Mouse (Mus musculus) kidney, postnatal 4 days (tissue): Measurements from ENCODE around the gene Slc25a19.

Experiments used
- DNase-seq, 2 experiments: peaks; one replicate each; pipeline ENCODE4 v3.0.0; 2021; ENCODE audit warnings: mixed read lengths in 2 of 2

The Slc25a19 gene

DNA sequence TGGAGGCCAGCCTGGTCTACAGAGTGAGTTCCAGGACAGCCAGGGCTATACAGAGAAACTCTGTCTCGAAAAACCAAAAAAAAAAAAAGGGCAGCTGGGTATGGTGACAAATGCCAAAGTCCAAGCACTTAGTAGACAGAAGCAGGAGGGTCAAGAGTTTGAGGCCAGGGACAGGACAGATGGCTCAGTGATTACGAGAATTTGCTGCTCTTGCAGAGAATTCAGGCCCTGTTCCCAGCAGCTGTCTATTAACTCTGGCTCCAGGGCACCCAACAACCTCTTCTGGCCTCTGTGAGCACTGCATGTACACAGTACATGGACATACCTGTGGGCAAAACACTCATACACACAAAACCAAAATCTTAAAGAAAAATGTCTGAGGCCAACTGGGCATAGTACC, 10.1 kb downstream of the Slc25a19 start:
- no peak for DNase-seq

DNA sequence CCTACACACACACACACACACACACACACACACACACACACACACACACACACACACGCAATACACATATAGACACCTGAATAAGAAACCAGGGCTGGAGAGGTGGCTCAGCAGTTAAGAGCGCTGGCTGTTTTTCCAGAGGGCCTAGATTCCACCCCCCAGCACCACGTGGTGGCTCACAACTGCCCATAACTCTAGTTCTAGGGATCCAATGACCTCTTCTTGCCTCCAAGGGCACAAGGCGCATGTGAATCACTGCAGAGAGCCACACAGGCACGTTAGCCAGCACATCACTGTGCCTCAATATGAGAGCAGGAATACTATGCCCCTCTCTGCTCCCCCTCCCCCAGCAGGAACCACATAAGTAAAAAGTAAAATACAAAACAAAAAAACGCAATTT, 11.2 kb downstream of the Slc25a19 start:
- DNase-seq: no peak

DNA sequence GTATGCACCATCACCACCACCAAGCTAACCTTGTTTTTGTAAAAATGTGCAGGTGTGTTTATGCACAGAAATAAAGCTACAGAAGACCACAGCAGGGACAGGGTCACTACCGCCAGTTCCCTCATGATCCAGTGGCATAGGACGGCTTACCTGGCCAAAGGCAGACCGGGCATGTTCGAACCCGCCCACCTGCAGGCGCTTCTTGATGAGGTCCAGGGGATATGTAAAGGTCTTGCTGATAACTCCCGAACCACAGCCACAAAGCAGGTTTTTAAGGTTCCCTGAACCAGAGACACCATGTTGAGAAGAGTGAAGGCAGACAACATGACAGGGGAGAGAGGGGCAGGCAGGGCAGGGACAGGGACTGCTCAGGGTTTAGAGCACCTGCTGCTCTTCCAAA, 11.7 kb downstream of the Slc25a19 start:
- DNase-seq: no peak

DNA sequence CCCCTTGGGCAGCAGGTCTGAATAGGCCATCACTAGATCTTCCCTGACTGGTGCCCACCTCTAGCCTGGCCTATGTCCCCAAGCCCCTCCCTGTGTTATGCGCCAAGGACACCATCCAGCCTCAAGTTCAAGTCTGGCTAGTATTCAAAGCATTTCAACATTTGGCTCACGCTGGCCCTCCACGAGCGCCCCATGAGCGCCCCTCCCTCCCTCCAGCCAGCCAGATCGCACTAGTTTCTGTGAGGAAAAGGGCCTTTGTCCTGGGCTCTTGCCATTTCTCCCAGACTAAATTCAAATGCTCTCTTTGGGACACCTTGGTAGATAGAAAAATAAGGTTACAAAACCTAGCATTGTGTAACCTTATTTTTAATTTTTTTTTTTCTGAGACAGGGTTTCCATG, 12.2 kb downstream of the Slc25a19 start:
- DNase-seq: no peak

DNA sequence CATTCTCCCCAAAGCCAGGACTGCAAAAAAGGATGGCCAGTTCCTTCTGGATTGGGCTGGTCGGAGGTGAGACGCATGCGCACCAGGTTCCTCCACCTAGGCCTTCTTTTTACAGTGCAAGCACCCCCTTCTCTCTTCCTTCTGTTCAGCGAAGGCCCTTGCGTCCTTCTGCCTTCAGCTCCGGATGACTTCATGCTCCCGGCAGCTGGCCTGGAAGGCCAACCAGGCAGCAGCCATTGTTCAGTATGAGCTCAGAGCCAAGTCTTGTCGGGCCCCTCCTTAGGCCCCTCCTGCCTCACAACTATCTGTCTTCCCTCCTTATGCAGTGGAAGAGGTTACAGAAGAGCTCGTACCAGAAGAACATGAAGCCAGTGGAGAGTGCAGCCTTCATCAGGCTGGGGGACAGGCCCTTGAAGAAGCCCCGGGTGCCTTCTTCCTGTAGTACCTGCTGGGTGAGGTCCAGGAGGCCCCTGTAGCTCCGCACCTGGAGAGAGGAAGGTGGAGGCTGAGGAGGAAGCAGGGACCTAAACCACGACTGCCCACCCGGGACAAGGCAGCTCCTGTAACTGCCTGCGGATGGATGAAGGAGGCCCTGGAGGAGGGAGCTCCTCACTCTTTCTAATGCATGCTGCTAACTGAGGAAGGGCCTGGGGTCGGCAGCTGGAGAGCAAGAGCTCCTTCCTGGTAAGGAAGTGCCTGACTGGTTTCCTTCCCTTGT, 12.8 kb downstream of the Slc25a19 start:
- DNase-seq: peak; percentile 37 to 52

DNA sequence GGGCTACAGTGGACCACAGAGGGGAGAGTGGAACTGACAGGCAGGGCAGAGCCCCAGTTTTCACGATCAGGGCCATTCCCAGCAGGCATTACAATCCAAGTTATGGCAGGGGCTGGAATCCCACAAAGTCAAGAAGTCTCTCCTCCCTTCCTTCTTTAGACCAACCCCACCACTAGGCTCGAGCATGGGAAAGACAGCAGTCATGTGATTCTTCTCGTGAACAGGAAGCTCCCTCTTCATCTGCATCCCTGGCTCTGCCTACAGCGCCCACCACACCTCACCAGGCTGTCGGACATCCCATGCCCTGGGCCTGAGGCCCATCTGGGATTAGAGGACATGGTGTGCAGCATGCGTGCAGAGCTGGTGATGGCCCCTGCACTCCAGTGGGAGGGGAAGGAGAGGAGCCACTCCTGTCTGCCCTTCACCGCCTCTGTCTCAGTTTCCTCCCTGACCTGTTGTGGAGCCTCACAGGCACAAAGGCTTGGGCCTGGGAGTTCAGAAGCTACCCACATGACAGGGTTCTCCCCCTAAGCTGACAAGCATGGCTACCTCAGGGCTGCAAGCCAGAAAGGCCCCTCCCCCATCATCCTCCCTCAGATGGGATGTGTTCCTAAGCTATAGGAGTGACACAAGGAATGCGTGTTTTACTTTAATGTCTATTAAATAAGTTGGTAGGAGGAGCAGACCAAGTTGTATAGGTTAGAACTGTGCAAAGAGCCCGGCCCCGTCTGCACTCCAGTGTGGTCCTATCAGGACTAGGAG, 13.6 kb downstream of the Slc25a19 start:
- DNase-seq: peak; percentile 69 to 75

DNA sequence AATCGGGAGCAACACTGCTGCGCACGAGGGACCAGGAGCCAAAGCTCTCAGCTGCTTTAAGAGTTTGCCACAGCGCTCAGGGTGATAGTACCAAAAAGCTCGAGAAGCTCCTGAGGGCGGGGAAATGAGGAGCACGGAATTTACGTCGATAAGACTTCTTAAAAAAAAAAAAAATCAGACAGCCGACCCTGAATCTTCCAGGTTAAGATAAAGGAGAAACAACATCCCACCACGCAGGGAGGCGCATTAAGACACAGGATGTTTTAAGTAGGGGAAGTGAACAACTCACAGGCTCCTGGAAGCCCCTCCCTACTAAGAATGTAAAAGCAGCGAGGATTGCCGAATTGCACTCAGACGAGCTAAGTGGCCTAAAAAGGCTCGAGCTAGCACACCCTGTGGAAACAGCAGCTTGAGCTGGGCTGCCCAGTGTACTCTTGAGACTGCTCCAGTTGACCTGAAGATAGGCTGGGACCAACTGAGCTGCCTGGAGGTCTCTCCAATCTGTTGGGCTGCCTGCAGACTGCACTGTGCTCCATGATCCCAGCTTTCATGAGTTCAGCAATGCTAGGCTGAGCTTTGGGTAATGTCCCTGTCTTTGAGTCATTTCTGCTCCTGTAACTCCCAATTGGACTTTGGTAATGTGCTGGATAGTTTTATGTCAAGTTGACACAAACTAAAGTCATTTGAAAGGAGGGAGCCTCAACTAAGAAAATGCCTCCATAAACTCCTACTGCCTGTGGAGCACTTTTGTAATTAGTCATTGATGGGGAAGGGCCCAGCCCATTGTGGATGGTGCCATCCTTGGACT, 14.8 kb downstream of the Slc25a19 start:
- peak; percentile 31 to 52 for DNase-seq

DNA sequence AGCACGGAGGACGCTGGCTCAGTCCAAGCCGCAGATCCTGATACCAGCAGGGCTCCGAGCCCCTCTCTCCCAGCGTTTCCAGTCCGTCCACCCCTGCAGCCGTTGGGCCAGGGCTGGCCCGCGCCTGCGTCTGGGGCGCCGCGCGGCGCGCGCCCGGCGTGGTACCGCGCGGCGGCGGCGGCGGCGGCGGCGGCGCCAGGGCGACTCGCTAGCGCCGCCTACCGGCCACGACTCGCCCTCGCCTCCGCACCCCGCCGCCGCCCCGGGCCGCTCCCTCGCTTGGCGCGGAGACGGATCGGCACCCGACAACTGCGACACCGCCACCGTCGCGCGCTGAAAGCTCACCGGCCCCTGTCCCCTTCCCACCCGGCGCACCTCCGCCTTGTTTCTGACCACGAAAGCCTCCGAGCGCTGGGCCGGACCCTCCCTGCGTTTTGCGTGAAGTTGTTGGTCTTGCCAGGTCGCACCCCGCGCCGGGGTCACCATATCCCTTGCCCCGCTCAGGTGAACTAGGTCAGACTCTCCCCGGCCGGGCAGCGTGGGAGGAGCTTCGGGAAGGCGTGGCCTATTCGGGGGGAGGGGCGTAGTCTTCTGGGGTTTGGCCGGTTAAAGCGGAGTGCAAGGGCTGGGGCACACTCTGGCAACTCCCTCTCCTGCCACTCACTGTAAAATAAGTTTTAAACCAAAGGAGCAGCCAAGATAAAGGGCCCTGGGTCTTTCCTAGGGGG, 15.5 kb downstream of the Slc25a19 start, which contains the start of gene Mif4gd:
TSS of gene Mif4gd (minus strand) at position 560 of the 728 bp plus-strand sequence.
- peak; percentile 94 to 95 for DNase-seq

DNA sequence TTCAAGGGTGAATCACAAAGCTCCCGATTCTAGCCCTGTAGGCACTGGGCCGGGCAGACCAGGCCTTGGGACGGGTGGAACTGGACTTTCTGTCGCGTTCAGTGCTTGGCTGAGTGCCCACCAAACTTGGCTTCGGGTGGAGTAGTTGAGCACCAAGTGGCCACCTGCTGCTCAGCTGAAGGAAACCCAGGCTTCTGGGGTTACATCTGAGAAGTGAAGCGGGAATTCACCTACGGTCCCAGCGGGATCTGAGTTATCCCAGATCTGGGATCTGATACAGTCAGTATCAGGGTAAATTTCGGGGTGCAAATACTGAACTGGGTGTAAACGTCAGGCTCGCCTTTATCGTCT, 16.1 kb downstream of the Slc25a19 start:
- peak; percentile 87 to 91 for DNase-seq

DNA sequence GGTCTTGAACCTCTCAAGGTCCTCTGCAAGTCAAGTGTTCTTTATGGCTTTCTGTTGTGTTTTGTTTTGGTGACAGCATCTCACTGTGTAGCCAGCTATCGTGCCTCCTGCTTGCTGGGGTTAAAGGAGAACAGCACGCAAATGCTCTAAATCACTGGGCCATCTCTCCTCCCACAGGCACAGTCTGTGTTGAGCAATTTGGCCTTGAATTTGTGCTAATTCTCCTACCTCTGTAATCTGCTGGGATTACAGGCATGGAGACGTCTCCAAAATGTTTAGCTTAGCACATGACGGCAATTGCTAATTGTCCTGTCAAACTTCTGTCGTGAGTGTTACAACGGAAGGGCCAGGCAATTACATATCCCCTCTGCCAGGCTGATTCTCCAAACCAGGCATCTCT, 16.9 kb downstream of the Slc25a19 start:
- no peak for DNase-seq

DNA sequence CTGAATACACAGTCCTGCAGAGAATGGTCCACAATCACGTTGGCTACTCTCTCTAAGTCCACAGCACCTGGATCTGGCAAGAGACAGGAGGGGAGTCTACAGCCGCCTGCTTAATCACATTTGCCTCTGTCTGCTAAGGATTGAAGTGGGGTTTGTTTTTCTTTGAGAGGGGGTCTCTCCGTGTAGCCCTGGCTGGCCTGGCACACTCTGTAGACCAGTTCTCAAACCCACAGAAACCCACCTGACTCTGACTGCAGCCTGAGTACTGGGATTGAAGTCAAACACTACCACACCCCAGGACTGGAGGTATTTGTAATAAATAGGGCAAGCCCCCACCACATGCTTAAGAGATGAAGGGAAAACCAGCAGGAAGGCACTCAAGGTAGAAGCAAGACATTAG, 18.5 kb downstream of the Slc25a19 start:
- DNase-seq: no peak

DNA sequence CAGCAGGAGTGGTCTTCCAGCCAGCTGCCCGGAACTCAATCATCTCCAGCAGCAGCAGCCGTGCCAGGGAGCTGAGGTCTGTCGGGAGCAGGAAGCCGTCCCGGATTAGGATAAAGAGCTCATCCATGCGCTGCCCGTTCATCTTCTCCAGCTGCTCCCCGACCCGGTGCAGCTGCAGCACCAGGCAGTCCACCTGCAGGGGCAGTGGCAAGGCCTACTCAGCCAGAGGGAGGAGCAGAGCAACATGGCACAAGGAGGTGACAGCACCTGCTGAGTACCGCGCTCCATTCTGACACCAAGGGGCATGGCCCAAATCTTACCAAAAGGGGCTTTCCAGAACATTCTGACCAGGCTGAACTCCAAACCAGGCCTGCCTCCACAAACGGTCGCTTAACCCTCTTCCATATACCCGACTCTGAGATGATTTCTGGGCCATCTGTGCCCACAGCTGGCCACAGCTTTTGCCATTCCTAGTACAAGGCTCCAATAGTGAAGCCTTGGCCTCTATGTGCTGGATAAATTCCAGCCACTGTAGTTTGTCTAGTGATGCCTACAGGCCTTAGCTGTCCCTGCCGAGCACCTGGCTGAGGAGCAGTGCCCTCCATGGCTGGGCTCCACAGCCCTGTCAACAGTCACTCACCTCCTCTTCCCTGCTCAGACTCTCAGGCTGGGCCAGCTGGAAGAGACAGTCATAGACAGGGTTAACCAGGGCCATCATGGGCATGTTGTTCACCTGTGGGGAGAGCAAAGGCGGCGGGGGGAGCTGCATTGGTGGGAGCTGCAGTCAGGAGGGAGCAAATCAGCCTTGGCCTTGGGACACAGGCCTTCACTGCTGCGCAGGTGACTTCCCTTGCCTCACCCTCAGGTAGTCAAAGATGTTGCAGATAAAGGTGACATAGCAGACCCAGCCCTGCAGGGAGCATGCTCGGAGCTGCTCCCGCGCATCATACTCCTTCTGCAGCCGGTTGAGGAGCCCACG, 19.4 kb downstream of the Slc25a19 start:
- no peak for DNase-seq

DNA sequence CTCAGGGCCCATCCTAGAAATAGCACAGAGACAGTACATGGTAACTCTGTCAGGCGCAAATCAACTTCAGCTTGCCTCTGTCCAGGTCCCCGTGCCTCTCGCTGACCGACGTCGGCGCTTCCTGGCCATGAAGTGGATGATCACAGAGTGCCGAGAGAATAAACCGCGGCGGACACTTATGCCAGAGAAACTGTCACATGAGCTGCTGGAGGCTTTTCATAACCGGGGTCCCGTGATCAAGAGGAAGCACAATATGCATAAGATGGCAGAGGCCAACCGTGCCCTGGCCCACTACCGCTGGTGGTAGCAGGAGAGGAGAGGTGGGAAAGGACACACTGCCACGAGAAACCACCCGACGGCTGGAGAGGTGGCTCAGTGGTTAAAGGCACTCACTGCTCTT, 21.4 kb downstream of the Slc25a19 start:
- no peak for DNase-seq

DNA sequence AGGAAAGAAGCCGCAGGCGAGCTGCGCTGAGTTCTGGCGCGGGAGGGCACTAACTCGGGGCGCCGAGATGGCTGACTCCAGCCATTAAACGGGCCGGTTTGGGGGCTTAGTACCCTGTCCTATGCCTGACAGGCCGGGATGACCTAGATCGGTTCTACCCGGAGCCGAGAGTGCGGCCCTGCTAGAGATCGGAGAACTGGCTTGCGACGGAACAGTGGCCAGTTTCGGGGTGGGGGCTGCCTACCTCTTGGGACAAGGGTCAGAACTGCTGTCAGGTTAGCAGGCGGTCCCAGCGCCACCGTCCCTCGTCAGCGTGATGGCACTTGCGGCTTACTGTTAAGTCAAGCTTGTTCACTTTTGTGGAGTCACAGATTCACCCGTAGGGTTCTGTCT, 23.8 kb downstream of the Slc25a19 start:
- no peak for DNase-seq

DNA sequence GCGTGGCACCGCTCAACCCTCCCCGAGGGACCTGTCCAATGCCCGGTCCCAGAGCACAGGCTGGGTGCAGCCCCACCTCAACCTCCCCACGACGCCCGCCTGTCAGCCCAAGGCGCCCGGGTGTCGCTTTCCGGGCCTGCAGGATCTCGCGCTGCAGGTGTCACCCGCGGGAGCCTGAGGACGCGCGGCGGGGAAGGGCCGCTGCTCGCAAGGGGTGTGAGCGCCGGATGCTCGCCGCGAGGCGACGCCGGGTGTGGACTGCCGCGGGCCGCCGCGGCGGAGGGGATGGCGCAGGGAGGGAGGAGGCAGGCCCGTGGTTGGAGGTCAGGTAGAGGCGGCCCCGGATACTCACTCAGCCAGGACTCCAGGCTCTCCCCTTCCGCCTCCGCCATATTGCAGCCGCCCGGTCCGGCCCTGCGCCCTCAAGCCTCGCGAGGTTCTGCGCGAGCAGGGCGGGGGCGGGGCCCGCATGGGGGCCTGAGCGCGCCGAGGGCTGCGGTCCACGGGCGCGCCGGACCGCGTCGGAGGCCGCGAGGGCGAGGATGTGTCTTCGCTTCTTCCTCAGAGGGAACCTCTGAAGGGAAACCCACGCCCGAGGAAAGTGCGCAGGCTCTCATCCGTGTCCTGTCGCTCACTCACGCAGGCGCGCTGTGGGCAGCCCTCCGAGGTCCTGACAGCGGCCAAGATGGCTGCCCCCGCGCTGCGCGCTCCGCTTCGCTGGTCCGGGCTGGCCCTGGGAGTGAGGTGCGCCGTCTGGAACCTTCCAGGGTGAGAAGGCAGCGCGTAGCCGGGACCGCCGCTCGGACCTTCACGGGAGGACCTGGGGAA, 24.4 kb downstream of the Slc25a19 start, which contains the start of the genes Mrps7 and Gga3:
TSS of gene Mrps7 (plus strand) at position 450 of the 828 bp plus-strand sequence.
TSS of gene Gga3 (minus strand) at position 576 of the 828 bp plus-strand sequence.
- DNase-seq: peak; percentile 93 to 96

DNA sequence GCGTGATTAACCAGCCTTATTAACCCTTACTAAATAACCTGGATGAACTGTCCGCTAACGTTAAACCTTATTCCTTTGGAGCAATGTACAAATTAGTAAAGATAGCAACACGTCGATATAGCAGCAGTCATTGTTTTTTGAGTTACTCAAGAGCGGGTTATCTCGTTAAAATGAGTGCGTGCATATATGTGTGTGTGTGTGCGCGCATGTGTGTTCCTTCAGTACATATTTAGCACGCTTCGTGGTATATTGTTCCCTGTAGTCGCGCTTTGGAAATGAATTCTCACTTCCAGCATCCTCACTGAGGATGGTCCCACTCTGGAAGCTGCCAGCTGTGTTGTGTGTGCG, 25.0 kb downstream of the Slc25a19 start:
- DNase-seq: no peak

DNA sequence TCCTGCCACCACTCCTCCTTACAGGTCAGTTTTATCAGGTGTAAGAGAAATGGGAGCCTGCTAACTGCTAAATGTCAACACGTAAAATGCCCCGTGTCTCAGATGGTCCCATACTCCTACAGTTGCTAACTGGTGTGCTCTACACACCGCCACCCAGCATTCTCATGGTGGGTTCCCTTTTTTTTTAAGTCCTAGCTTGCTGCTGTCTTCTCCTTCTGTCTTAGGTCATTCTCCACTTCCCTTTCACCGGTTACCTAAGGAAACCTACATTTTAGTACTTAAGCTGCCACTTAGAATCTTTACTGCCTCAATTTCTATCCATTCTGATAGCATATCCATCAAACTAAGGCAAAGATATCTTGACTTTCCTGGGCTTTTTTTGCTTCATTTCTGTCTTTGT, 26.9 kb downstream of the Slc25a19 start:
- DNase-seq: no peak

DNA sequence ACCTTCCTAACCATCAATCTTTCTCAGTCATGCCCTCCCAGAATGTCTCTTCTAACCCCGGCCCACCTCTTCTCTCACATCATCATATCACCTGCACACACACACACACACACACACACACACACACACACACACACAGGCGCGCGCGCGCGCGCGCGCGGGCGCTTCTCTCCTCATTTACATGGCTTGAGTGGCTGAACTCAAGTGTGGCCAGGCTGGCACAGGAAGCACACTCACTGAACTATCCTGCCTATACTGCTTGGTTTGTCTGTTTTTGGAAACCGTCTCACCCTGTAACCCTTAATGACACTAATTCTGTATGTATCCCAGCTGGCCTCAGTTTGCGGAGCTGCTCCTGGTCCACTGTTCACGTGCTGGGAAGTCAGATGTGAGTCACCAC, 27.4 kb downstream of the Slc25a19 start:
- no peak for DNase-seq

DNA sequence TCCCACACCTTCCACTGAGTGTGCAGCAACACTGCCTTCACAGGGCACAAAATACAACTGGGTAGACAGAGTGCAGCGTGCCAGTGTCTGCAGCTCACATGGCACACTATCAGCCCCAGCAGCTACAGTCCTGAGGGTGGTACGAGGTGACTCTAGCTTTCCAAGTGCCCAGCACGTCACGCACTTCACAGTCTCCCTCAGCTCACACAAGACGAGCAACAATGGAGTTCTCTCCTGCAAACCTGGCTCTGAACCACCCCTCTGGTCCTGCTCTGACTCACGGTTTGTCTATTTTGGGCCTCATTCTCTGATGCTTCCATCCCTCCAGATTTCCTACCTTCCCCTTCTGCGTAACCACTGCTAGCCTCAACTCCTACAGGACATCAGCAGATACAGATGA, 28.4 kb downstream of the Slc25a19 start:
- DNase-seq: no peak

DNA sequence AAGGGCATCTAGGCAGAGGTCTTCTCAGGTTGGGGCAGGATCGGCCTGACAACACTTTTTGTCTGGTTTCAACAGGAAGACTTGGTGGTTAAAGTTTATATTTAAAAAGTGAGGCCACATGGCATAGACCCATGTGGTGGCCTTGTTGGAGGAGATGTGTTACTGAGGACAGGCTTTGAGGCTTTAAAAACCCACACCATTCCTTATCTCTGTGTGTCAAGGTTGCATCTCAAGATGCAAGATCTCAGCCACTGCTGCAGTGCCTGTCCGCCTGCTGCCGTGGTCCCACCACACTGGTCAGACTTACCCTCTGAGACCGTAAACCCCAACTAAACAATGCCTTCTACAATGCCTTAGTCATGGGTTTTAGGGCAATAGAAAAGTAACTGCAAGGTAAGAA, 29.8 kb downstream of the Slc25a19 start:
- no peak for DNase-seq

DNA sequence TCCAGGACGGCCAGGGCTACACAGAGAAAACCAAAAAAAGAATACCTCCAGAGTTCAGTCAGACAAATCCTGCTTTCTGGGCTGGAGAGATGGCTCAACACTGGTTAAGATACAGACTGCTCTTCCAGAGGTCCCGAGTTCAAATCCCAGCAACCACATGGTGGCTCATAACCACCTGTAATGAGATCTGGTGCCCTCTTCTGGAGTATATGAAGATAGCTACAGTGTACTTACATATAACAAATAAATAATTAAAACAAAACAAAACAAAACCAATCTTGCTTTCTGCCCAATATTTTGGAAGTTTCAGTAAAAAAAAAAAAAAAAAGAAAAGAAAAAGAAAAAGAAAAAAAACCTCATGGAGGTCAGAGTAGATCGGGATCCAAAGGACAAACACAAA, 32.9 kb downstream of the Slc25a19 start:
- DNase-seq: no peak
